Mouse (Mus musculus) thymus, postnatal 25 days (tissue): Measurements from ENCODE around the gene Cox8a.
A peak's percentile ranks its signal among the peaks of the same experiment; 100 is the strongest.

ENCODE experiments used
- DNase-seq: peaks from one replicate; pipeline ENCODE4 v3.0.0; 2022

The Cox8a gene

DNA sequence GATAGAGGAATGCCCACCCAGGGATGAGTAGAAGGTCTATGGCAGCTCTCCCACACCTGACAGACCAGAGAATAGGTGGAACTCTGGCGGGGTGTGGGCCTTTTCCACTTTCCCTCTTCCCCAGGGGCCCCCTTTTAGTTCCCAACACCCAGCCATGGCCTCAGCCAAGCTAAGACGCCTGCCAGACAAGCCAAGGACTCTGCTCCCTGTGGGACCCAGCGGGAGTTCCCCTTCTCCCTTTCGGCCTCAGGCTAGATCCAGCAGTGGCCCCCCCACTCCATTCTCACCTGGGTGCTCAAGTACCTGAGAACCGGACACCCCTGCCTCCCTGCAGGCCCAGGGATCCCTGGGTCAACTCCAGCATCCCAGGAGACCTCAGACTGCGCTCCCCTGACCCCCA is 4.8 kb upstream of the Cox8a start:
- no peak for DNase-seq

DNA sequence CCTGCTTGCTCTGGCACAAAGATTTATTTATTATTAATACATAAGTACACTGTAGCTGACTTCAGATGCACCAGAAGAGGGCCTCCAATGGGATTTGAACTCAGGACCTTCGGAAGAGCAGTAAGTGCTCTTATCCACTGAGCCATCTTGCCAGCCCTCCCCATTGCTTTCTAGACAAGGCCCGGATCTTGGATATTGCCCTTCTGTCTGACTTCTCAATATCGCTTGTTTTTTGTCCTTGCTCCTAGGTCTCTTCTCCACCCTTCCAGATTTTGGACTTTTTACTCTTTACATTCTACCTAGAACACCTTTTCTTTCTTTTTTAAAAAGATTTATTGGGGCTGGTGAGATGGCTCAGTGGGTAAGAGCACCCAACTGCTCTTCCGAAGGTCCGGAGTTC is 1.3 kb upstream of the Cox8a start:
- DNase-seq, result no peak

DNA sequence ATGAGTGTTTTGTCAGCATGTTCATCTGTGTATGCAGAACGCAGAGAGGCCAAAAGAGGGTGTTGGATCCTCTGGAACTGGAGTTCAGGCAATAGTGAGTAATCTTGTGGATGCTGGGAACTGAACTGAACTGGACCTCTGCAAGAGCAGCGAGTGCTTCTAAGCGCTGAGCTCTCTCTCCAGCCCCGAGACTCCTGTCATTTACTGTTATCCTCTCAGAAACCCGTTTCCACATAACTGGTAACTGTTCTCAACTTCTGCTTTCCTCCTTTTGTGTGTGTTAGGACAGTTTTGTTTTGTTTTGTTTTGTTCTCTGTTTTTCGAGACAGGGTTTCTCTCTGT is 481 bp upstream of the Cox8a start:
- DNase-seq, result no peak

DNA sequence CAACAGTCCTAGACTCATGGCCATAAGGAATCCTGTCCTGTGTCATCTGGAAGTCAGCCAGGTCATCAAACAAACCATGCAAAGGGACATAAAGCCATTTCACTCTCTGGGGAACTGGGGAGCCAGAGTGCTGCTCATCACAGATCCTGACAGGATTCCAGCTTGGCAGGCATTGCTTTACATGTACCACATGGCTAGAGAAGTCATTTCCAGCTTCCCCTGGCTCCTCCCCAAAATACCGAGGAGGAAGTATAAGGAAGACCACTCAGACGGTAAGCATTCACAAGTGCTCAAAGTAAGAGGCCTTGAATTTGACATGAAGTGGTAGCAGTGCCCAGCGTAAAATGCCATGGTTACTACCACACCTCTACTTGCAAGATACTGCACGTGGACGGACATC is 2.9 kb downstream of the Cox8a start:
- DNase-seq, result no peak

DNA sequence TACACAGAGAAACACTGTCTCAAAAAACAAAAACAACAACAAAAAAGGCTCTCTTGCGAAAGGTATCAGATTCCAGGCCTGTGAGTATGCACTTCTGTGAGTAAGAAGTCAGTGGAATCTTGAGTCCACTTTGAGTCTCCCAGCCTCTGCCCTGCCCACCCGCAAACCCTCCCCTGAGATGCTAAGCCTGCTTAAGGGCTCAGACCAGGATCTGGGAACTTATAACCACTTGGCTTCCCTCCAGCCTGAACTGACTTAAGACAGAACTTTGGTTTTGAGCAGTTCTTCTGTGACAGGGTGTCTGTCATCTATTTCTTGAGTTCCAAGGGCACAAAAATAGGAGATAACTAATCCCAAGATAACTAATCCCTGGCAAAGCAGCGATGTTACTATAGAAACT is 4.4 kb downstream of the Cox8a start:
- no peak for DNase-seq

DNA sequence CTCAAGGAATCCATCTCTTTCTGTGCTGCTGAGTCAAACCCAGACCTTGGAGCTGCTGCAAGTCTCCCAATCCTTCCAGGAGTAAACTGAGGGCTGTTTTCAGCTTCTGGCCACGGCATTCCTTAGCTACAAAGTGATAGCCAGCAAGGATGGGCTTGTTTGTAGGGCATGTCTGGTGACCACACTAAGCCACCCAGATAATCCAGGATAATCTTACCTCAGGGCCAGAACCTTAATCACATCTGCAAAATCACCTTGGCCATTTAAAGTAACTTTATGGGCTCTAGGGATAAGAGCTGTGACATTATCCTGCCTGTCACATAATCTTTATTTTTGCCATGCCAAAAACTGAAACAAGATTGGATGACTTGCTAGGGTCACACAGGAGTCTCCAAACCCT is 5.2 kb downstream of the Cox8a start:
- DNase-seq, result no peak

DNA sequence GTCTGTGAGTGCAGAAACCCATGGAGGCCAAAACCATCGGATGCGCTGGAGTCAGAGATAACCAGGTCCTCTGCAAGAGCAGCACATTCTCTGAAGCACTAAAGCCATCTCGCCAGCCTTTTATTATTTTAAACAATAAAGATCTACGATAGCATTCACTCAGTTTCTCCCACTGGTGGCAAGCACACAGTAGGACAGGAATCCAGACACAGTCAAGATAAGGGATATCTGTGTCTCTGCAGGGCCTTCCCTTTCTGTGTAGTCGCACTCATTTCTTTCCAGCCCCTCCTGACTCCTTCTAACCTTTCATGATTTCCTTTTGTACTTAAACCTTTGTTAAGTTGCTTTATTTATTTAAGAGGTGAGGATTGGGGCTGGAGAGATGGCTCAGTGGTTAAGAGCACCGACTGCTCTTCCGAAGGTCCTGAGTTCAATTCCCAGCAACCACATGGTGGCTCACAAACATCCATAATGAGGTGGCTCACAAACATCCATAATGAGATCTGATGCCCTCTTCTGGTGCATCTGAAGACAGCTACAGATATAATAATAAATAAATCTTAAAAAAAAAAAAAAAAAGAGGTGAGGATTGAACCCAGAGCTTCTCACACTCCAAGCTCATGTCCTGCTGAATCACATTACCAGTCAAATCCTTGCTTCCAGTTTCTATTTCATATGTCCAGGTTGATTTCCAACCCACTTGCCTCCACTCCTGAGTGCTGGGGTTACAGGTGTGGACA is 7.3 kb downstream of the Cox8a start:
- no peak for DNase-seq

DNA sequence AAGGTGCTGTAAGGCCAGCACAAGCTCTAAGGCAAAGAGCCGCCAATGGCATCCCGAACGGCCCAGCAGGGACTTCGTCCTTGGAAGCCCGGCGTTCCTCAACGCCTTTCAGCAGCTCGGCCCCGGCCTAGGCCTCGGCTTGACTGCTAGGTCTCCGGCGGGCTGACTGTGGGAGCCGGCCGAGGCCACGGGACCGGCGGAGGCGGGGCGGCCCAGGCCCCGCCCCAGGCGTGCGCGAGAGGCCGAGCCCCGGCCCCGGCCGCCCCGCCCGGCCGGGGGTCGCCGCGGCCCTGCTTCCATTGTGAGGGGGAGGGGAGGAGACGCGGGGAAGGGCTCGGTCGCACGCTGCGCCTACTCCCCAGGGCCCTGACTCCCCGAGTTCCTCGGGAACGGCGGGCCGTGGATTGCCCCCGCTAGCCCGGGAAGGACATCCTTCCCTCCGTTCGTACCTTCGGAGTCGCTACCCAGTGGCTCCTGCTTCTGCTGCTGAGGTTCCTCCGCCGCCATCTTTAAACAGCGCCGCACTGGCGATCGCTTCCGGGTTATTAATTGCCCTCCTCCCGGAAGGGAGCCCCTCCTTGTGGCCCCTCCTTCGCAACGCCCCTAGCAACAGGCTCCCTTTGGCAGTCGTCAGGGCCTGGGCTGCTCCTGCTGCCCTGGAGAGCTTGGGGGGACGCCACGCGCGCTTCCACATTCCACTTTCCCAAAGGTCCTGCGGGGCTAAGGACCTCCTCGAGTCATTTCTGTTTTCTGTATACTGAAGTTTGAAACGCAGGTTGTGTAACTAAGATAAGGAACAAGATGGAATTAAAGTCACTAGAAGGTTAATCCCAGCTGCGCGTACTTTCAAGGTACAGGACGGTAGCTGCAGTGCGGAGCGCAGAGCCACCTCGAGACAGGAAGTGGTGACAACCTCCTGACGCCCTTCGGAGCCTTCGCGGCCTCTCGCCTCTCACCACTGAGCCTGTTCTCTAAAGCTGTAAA is 11.4 kb downstream of the Cox8a start, which contains the start of gene Otub1:
Otub1 (minus strand) TSS at position 564 of the 984 bp plus-strand sequence.
- DNase-seq, result peak; percentile 93

DNA sequence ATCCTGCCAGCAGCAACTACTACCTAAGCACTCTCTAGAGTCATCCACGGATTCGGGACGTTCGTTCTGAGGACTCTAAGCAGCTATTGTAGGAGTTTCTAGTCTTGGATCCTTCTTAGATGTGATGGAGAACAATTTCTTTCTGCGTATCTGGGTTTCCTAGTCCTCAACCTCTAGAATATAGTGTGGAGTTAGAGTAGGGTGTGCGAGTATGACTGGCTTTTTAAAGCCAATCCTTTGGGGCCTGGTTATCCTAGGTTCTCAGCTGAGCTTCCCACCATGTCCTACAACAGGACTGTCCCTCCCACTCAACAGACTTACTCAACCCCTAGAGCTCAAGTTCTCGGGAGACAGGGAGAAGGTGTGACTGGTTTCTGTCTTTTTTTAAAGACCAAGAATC is 12.1 kb downstream of the Cox8a start:
- no peak for DNase-seq

DNA sequence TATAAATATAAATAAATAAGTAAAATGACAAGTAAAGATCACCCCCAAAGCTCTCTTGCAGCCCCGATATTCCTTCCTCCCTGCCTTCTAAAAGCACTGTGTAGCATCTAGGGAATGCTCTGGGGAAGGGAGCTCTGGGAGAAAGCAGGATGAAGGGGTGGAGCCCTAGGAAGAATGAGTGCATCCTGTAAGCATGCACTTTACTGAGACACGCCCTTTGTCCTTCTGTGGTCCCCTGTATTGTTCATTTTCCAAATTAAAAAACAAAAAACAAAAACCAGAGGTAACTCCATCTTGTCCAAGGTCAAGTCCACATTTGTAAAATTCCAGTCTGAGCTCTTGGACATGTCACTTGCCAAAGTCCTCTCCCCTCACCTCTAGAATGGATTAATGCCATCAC is 12.5 kb downstream of the Cox8a start:
- no peak for DNase-seq

DNA sequence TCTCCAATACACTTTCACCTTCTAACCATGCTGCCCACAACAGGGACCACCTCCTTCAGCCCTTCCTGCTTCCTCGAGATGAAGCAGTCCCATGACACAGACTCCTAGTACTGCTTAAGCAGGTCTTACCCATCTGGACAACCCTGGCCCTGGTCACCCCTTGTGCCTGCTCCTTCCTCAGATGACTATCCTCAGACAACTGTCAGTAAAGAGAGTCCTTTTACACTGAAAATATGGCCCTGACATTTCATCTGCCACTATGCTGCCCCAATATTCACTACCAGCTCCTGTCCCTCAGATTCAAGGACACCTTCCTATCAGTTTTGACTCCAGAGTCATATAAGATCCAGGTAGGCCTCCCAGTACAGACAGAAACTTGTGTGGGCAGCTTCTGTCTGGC is 17.0 kb downstream of the Cox8a start:
- no peak for DNase-seq

DNA sequence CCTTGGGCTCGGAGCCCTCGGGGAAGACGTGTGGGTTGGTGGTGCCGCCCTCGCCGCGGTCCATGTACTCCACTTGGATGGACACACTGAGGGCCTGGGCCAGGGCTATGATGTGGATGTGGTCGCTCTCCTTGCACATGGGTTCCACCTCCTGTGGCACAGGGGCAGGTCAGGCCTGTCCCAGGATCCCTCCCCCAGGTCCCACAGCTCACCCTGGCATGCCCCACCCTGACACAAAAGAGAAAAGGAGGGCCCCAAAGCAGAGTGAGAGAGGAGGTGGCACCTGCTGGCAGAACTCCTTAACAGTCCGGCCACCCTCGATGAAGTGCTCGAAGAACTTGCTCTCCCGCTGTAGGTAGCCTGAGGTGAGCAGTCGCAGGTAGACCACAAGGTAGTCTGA is 18.3 kb downstream of the Cox8a start:
- DNase-seq, result no peak

DNA sequence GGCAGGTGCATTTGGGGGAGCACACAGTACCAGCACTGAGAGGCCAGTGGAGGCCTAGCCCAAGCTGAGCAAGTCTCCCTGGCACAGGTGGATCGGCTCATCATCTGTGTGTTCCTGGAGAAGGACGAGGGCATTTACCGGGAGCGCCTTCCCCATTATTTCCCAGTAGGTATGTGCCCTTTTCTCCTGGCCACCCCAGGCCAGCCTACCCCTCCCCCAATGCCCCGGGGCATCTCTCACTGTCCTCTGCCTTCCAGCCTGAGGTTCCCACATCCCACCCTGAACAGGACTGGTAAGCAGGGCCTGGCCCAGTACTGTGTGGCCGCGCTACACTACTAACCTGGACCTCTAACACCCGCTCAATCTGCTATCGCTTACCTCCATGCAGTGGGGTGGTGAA is 20.0 kb downstream of the Cox8a start:
- no peak for DNase-seq

DNA sequence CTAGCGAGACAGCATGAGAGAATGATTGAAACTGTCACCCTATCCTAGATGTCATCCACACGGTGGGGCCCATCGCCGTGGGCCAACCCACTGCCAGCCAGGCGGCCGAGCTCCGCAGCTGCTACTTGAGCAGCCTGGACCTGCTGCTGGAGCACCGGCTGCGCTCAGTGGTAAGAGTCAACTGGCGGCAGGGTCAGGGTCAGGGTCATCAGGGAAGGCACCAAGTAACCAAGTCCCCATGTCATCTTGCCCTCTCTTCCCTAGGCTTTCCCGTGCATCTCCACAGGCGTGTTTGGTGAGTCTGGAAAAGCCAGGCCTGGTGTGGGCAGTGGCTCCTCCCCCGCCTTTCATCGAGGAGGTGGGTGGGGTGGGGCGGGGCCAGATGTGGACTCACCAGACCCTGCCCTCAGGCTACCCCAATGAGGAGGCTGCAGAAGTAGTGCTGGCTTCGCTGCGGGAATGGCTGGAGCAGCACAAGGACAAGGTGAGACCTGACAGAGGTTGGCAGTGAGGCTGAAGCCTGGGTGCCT is 20.6 kb downstream of the Cox8a start:
- DNase-seq, result no peak

DNA sequence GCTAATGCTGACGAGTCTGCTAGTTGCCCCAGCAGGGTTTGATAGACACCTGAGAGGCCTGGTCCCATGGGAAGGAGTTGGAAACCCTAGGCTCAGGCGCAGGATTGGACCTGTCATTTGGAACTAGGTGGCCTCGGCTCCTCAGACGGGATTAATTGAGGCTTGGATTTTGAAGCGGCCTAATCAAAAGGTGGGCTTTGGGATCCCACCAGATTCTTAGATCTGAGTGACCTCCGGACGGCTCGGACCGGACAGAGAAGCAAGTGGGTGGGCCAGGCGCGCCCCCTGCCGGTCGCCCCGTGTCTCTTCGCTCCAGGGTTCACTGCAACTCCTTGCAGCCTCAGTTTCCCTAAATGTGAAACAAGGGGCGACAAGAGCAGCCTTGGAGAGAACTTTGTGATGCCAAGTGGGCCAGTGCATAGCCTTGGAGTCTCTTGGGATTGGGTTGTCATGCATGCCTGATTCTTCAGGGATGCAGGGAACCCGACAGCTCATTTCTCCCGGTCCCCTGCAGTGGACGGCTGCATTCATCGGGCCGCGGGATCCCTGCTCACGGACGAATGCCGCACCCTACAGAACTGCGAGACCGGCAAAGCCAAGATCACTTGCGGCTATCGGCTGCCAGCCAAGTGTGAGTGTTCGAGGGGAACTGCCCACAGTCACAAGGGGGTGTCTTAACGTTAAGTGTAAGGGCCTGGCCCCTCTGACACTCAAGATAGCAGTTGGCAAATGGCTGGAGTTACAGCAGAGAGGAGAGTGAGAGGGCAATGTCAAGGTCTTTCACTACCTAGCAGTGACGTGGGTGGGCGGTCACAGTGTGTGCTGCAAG is 21.3 kb downstream of the Cox8a start:
- DNase-seq, result peak; percentile 57

DNA sequence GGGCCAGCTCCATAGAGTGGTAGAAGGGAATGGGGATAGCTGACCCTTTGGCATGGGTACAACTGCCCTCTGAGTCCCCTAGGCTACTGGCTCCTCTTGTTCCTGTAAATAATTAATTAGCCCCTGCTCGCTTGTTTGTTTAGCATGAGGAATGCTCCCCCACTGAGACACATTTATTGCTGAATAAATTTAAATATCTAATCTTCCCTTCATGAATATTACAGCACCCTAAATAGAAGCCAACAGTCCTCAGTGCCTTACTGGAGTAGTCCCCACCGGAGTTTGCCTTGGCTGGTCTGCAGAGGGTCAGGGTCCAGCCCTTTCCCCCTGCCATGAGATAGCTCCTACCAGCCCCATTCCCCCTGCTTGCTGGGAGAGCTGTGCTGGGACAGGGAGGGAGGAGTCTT is 24.9 kb downstream of the Cox8a start:
- no peak for DNase-seq

DNA sequence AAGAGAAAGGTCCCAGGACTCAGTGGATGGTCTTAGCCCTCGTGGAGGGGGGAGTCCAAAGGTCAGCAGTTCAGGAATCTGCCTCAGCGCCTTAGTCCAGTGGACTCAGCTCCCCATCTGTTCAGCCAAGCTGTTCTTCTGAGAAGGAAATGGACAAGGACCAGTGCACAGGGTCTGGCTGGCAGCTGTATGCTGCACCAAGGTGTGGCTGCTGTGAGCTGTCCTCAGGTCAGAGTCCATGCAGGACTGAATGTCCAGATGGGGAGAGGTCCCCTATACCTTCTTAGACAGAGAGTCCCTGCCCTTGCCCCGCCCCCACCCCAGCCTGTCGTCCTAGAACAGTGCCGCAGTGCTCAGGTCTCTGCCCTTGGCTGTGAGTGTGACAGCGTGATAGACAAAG is 25.8 kb downstream of the Cox8a start:
- DNase-seq, result no peak

DNA sequence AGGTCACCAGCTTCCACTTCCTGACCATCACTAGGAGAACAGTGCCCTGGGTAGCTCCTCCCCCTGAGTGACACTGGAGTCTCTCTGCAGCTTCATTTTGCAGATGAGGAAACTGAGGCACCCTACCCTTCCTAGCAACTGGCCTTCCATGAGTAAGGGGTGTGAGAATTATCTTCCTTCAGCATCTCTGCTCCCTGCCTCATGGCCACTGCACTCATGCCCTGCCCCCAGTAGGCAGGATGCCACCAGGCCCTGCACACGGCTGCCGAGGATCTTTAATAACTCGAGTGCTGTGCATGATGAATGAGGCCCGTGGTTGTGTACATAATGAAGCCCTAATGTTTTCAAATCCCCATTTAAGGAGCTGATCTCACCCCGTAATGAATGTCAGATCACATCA is 26.4 kb downstream of the Cox8a start:
- no peak for DNase-seq

DNA sequence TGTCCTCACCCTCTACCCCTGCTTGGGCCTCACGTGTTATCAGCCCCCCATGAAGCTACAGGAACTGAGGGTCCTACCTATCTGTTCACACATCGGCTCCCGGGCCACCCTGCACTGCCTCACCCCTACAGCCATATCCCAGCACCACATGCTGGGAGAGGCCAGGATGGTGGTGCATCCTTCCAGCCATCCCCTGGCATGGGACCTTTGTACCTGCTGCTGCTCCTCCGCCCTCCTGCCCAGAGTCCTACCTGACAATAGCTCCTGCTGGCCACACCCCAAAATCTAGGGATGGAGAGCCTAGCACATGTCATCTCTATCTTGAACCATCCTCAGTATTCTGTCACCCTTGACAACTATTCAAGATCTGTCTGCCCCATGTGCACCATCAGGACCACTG is 28.4 kb downstream of the Cox8a start:
- DNase-seq, result no peak

DNA sequence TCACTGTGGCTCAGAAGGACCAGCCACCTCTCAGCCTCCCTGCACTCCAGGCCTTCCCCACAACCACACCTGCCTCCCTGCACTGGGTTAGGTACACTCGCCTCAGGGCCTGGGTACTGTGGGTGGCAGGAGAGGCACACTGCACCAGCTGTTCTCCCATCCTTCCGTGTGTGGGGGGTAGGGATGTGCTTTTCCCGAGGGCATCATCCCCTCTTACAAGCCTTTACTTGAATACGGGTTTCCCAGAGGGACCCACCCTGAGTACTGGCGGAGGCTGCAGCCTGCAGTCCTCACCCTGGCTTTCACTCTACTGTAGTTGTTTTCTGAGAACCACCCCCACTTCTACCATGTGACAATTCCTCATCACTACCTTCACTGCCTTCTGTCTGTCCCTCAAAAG is 30.3 kb downstream of the Cox8a start:
- no peak for DNase-seq

DNA sequence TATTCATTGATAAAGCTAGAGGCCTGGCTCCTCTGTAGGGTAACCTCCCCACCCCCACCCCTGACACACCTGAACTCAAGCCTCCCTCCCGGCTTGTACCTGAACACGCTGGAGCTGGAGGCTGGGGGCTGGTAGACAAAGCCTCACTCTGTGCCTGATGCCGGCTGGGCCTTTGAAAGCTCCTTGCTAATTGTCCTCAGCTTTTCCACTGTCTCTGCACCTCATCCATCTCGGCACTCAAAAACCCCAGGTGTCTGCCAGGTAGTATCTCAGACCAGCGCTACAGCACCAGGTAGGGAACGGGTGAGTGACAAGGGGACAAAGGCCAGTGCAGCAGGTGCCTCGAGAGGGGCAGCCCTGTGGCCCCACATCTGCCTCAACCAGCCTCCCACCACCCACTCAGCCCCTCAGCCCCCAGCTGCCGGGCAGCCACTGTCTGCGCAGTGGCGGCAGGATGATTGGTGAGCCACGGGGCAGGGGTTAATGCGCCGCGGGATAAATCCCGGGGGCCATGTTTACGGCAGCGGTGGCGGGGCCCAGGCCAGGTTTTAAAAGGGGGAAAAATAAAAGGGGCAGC is 31.6 kb downstream of the Cox8a start:
- no peak for DNase-seq

DNA sequence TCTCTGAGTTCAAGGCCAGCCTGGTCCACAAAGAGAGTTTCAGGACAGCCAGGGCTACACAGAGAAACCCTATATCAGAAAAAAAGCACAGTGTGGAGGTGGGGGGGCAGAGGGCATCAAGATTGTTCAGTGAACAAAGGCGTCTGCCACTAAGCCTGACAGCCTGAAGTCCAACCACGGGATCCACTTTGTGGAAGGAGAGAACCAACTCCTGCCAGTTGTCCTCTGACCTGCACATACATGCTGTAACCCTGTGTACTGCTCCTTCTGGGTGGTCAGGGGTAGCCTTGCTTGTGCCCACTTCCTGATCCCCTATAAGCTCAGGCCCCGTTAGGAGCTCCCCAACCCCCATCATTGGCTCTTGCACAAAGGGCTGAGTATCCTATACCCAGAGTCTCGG is 32.4 kb downstream of the Cox8a start:
- DNase-seq, result no peak

DNA sequence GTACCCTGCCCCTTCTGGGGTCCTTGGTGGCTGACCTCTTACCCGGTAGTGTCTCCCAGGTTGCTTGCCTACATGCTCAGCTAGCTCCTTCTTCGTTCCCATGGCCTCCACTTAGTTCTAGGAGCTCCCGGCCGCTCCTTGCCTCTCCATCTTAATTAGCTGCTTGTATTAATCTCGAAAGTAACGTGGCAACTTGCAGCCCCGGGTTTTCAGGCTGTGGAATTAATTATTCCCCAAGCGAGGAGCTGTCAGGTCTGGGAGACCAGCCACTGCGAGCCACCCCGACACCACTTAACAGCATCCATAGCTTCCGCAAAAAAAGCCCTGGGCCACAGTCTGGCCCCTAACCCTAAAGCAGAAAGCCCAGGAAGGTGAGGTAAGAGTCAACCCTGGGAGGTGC is 34.0 kb downstream of the Cox8a start:
- no peak for DNase-seq
